Mouse (Mus musculus): ENCODE data around the gene Slc22a17.

DNA sequence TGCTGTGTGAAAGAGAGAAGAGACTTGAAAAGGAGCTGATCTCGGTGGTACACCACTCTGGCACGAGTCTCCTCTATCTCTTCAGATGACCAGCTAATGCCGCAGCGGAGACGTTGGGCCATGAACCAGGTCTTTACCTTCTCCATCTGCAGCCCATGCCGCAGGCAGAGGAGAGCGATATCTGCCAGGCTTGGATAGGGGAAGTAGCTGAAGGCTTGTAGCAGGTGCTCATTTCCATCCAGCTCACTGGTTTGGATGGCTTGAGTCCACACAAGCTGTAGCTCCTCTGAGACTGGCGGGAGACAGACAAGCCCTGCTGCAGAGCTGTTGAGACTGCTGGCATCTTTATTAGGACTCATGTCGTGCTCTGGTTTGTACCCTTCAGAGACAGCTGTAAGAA is 55.0 kb downstream of the Slc22a17 start:
- TF ChIP-seq POLR2A (IDR thresholded peaks at IDR 0.05; ENCODE audit: borderline replicate concordance, extremely low read depth, insufficient read depth, insufficient read length, poor library complexity, severe bottlenecking) = no peak
- TF ChIP-seq CTCF (IDR thresholded peaks at IDR 0.05; ENCODE audit: borderline replicate concordance, extremely low read depth, insufficient read depth, insufficient read length) = no peak

Measured in brain, embryonic 14.5 days (tissue).